Mouse (Mus musculus) B cell, adult 2 months (primary cell): Measurements from ENCODE around the gene Olig2.
A peak's percentile ranks its signal among the peaks of the same experiment; 100 is the strongest.

Source experiments
- DNase-seq, 2 experiments: peaks; one replicate each; pipeline ENCODE4 v3.0.0; 2022

The Olig2 gene

DNA sequence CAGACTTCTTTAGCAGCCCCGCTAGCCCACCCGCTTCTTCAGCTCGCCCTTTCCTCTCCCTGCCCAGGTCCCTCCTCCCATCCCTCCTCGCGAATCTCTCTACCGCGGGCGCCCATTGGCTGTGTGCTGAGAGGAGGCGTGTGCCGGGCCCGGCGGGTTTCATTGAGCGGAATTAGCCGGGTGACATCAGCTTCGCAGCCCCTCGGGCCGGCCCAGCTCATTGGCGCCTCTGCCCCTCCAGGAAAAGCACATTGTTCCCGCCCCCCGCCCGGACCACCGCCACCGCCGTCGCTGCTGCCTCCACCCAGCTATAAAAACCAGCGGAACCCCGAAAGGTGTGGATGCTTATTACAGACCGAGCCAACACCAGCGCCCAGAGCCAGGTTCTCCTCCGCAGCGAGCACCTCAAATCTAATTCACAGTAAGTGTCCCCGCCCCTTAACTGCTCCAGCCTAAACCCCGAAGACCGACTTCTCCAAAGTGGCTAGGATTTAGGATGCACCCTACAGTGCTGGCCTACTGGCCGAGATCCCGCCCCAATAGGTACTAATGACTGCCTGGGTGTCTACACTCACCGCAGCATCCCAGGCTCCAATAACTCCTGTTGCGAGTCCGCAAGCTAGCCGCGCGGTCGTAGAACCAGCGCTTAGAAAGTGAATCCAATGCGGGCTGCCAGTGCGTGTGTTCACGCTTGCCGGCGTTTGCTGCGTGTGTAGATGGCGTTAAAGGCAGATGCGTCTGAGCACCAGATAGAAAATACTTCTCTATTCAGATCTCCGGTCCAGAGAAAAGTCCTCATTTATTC lies at the start of gene Olig2:
Olig2 (plus strand) TSS at position 225 of the 805 bp plus-strand sequence.
- DNase-seq, result peak in 1 of 2 experiments; percentile 2

DNA sequence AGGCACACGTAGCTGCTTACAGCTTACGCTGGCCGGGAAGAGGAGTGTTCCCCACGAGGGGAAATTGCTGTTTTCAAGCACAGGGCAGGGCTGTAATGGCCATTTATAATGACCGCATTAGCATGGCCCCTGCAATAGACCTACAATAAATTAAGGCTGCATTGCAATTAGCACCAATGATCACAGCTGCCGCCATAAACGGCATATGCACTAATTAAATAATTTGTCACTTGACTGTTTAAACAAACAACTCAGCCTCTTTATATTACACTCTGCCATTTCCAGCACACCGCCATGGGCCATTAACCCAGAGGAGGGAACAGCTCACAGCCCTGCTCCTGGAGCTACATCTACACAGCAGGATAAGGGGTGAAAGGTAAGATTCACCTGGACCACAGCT lies 49.4 kb upstream of the Olig2 start:
- no peak for DNase-seq

GRCm38 (mm10) chr16:91187046-91187445 lies 38.2 kb upstream of the Olig2 start:
- DNase-seq, result no peak

- no peak for DNase-seq
Observed at GRCm38 (mm10) chr16:91187662-91188061, 37.6 kb upstream of the Olig2 start.

DNA sequence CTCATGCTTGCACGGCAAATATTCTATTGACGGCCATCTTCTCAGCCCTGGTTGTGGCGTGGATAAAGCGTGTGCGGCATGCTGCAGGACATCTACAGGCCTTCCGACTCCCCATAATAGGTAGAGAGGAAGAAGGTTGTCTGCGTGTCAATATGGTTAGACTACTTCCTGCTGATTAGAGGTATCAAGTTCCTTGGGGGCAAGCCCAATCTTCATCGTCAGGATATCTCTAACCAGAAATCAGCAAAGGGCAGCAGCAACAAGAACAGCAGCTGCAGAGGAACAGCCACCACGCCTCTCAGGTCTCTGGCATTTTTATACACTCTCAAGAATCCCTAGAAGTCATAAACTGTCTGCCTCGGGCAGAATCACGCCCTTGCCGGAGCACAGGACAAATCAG lies 37.0 kb upstream of the Olig2 start:
- DNase-seq, result no peak

DNA sequence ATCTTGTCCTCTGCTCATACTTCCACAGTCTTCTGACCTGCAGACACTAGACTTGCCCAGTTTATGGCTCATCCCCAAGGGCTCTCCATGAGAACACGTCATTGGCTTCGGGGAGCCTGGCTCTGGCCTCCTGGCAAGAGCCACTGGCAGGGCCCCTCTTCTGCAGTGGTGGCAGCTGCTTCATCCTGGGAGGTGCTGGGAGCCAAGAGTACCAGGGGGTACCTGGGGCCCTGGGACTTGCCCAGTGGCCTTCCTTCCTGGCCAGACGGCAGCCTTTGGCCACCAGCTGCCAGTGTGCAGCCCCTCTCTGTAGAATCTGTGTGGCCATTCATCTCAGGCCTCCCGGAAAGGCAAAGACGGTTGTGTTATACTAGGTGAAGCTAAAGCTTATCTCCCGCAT lies 34.0 kb upstream of the Olig2 start:
- no peak for DNase-seq

DNA sequence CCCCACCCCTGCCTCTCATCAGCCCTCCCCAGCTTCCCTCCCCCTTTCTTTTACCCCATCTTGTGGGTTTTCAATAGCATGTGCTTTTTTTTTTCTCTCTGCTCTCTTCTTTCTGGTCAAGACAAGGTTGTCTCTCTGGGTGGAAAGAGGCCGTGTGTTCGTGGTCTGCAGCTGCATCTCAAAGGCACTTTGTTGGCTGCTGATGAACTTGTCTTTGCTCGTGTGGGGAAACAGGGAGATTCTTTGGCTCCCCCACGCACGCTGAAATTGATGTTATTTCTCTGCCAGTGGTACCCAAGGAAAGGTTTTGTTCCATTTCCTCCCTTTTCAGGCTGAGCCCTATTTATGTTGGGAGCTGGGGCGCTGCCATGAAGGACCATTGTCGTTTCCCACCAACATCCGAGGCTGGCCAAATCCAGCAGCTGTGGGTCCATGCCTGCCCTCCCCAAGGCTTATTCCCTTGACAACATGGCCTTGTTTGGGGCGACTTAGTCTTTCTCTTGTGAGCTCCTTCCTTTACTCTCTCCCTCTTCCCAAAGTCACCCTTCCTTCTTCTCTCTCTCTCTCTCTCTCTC lies 33.5 kb upstream of the Olig2 start:
- no peak for DNase-seq

- DNase-seq, result no peak
Observed at GRCm38 (mm10) chr16:91192672-91193354, 32.4 kb upstream of the Olig2 start.

GRCm38 (mm10) chr16:91199815-91200214 lies 25.4 kb upstream of the Olig2 start:
- DNase-seq, result no peak

GRCm38 (mm10) chr16:91202989-91203388 lies 22.3 kb upstream of the Olig2 start:
- no peak for DNase-seq

DNA sequence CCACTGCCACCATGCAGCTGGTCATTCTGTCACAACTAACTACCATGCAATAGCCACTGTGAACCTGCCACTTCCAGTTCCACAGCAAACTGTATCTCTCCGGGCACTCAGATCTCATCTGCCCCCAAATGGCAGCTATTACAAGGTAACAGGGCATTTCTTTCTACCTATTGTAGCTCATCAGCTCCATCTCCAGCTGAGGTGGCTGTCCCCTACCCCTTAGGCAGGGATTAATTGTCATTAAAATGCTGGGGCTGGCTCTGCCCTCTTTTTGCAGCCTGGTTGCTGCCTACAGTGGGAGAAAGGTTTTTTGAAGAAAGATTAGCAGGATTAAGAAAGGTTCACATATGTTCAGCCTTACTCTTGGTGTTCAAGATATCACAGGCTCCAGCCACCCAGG lies 18.9 kb upstream of the Olig2 start:
- DNase-seq, result no peak

DNA sequence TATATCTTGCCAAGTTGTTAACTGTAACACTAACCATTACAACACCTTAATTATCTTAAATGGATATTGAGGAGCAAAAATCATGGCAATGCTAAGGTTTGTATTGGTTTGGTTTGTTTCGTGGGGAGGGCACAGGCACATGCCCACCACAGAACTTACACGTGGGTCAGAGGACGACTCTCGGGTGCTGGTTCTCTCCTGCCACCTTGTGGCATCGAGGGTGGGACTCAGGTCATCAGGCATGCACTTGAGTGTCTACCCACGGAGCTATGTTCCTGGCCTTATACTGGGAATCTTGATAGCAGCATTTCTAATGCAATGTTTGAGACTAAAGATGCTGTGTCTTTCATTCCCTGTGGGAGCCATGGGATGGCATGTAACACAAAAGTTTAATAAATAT lies 8.2 kb upstream of the Olig2 start:
- DNase-seq, result no peak

- no peak for DNase-seq
Observed at GRCm38 (mm10) chr16:91217948-91218347, 7.3 kb upstream of the Olig2 start.

GRCm38 (mm10) chr16:91219246-91219645 lies 6.0 kb upstream of the Olig2 start:
- DNase-seq, result no peak

GRCm38 (mm10) chr16:91222171-91222642 lies 3.0 kb upstream of the Olig2 start:
- DNase-seq, result no peak

DNA sequence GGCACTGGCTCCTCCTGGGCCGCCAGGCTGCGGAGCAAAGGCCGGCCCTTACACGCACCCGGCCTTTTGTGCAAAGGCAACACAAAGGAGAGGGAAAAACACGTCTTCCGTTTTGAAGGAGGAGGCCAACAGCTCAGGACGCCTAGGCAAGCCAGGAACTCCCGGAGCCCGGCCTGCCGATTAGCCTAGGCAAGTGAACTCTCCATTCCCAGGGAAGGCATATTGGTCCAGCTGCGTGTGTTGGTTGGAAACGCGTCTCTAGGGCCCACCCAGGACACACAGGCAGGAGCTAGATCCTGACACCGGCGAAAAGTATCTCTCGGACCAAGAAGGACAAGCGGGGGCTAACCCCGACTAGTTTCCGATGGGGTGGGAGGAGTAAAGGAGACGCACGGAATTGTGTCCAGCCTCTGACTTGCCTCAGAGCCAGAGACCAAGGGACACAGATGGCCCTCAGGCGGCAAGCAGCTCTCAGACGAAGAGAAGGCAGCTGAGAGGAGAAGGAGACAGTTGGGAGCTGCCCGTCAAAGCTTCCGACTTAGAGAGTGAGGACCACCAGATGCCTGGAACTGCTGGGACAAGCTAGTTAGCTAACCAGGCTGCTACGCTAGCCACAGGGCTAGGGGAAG lies 2.5 kb upstream of the Olig2 start:
- peak in 1 of 2 experiments; percentile 14 for DNase-seq

DNA sequence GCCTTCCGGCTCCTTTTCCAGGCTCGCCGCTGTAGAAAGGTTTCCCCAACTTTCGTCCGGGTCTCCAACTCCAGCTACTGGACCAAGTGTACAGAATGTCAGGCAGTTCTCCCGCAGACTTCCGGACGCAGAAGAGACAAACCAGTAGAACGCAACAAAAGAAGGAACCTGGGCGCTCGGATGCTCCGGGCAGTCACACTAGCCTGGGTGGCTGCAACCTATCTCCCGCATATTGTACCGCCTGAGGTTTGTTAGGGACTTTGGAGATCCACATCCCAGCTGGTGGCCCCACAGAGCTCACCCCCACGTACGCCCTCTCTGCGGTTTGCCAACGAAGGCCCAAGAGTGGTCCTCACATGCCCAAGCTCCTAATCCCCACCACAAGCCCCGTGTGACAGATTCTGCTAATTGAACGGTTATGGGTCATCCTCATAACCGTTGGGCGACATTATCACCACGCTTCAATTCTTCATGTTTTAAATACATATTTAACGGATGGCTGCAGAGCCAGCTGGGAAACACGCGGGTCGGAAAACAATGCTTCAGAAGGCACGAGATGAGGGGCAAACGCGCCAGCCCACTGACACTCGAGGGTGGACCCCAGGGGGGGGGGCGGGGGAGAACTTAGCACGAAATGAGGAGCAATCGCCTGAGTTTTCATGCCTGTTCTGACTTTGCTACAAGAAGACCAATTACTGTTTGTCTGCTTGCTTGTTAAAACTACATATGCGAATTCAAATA lies 1.8 kb upstream of the Olig2 start:
- DNase-seq, result no peak

- DNase-seq, result no peak
Observed at GRCm38 (mm10) chr16:91224068-91224402, 1.2 kb upstream of the Olig2 start.

- peak; percentile 51 to 53 for DNase-seq
Observed at GRCm38 (mm10) chr16:91224481-91225232, 600 bp upstream of the Olig2 start.

- DNase-seq, result no peak
Observed at GRCm38 (mm10) chr16:91226038-91226882, 1.0 kb downstream of the Olig2 start.
